Mouse (Mus musculus) adrenal gland, postnatal 0 days (tissue): ENCODE measurements around the gene Csf2ra. TPM values are rescaled to one million over a fixed set of nuclear protein-coding genes. Genes with fewer than 3 reads are reported as not detected.

Source experiments
- polyA plus RNA-seq: library from polyadenylated mRNA; unstranded; fragments of >200 nt; fragmentation: Nextera tagmentation; extraction: Ambion mirVana; gene quantifications from 2 replicates; pipeline ENCODE4 v1.2.1, GENCODE M21; 2015

The Csf2ra gene
- polyA plus RNA-seq, result 25.5 and 33.1 TPM in 2 replicates

GRCm38 (mm10) chr19:61227941-61228701, at the start of gene Csf2ra:
Gene Csf2ra, minus strand, starts transcription at chr19:61228429.

GRCm38 (mm10) chr19:61183590-61183989, 44.6 kb downstream of the Csf2ra start, which contains the start of gene Gm6020:
Gene Gm6020, plus strand, starts transcription at chr19:61183890.

GRCm38 (mm10) chr19:61175756-61176324, 52.4 kb downstream of the Csf2ra start, which contains the start of gene Gm7102:
Gene Gm7102, minus strand, starts transcription at chr19:61176309.

Other genes starting within 250 kb of the Csf2ra start
- 76.5 and 143 TPM in 2 replicates for gene Zfp950, start 87.6 kb downstream of the Csf2ra start, polyA plus RNA-seq
- 0.08 and 0.12 TPM in 2 replicates for gene Gm7102, start 52.1 kb downstream of the Csf2ra start, polyA plus RNA-seq
- gene Gm6020, start 44.5 kb downstream of the Csf2ra start, polyA plus RNA-seq, result not detected in 2 replicates
- not detected in 2 replicates for gene Gm21060, start 68.6 kb upstream of the Csf2ra start, polyA plus RNA-seq